Mouse (Mus musculus): ENCODE results near the gene Mrps11.

DNA sequence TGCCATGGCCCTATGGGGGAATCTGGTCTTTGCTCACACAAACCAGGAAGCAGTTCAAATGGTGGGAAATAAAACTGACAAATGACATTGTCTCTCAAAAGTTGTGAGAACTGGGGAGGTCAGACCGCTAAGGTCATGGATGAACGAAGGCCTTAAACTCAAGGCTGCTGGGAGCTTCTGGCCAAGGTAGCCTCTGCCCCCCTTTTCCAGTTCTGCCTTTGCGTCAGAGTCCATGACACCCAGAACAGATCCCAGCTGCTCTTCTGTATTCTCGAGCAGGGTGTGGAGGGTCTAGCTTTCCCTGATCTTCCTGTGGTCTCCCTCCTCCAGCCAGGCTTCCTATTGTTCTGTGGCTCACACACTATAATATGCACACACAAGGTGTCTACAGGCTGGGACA, 24.3 kb downstream of the Mrps11 start:
- TF ChIP-seq CTCF (IDR thresholded peaks at IDR 0.05) (no peak), POLR2A (IDR thresholded peaks at IDR 0.05; ENCODE audit: insufficient read depth, low read depth, low read length) (no peak)

Data from heart, adult 2 months (tissue).